Mouse (Mus musculus) ovary, adult 18-20 months (tissue): ENCODE results near the gene Plekhm1.

Experiments
- DNase-seq: peaks from one replicate; pipeline ENCODE4 v3.0.0; 2022; ENCODE audit warnings: low spot score, mixed read lengths

The Plekhm1 gene

GRCm38 (mm10) chr11:103361396-103362053 is 51.0 kb downstream of the Plekhm1 start:
- no peak for DNase-seq

- DNase-seq = no peak
Measured at GRCm38 (mm10) chr11:103360661-103361081, 51.8 kb downstream of the Plekhm1 start.

- DNase-seq = peak; percentile 71
Measured at GRCm38 (mm10) chr11:103359841-103360641, 52.4 kb downstream of the Plekhm1 start.

GRCm38 (mm10) chr11:103359122-103359521 is 53.4 kb downstream of the Plekhm1 start:
- peak; percentile 52 for DNase-seq

GRCm38 (mm10) chr11:103358316-103358715 is 54.2 kb downstream of the Plekhm1 start:
- DNase-seq = no peak

GRCm38 (mm10) chr11:103357710-103358109 is 54.8 kb downstream of the Plekhm1 start:
- no peak for DNase-seq

GRCm38 (mm10) chr11:103356938-103357670 is 55.4 kb downstream of the Plekhm1 start:
- no peak for DNase-seq

GRCm38 (mm10) chr11:103356032-103356571 is 56.4 kb downstream of the Plekhm1 start:
- no peak for DNase-seq

- no peak for DNase-seq
Measured at GRCm38 (mm10) chr11:103355251-103355650, 57.2 kb downstream of the Plekhm1 start.

GRCm38 (mm10) chr11:103354033-103354432 is 58.5 kb downstream of the Plekhm1 start:
- DNase-seq = no peak

GRCm38 (mm10) chr11:103352239-103352814 is 60.2 kb downstream of the Plekhm1 start:
- DNase-seq = no peak

- DNase-seq = no peak
Measured at GRCm38 (mm10) chr11:103350711-103351315, 61.7 kb downstream of the Plekhm1 start.

- no peak for DNase-seq
Measured at GRCm38 (mm10) chr11:103349699-103350098, 62.8 kb downstream of the Plekhm1 start.

GRCm38 (mm10) chr11:103346657-103347056 is 65.8 kb downstream of the Plekhm1 start:
- no peak for DNase-seq

- no peak for DNase-seq
Measured at GRCm38 (mm10) chr11:103346236-103346635, 66.3 kb downstream of the Plekhm1 start.

GRCm38 (mm10) chr11:103345408-103346091 is 66.9 kb downstream of the Plekhm1 start:
- DNase-seq = no peak

GRCm38 (mm10) chr11:103344494-103345332 is 67.8 kb downstream of the Plekhm1 start:
- DNase-seq = no peak

- DNase-seq = no peak
Measured at GRCm38 (mm10) chr11:103343881-103344280, 68.6 kb downstream of the Plekhm1 start.

GRCm38 (mm10) chr11:103343063-103343462 is 69.4 kb downstream of the Plekhm1 start:
- no peak for DNase-seq

GRCm38 (mm10) chr11:103340677-103341076 is 71.8 kb downstream of the Plekhm1 start:
- DNase-seq = no peak
